Mouse (Mus musculus) liver, postnatal 0 days (tissue): Measurements from ENCODE around the gene Itln1.
A peak's percentile ranks its signal among the peaks of the same experiment; 100 is the strongest.

Experiments
- CTCF ChIP-seq: sonication (generic); IDR thresholded peaks from 2 replicates; pipeline ENCODE4 v1.5.1; 2016; ENCODE audit warnings: antibody characterized with exemption, low read depth
- EP300 ChIP-seq: IDR thresholded peaks from 2 replicates; pipeline ENCODE4 v1.6.1; 2016; ENCODE audit warnings: antibody characterized with exemption, low read depth, mild to moderate bottlenecking

- TF ChIP-seq CTCF, result peak; percentile 86
- TF ChIP-seq EP300, result peak; percentile 78
Observed at GRCm38 (mm10) chr1:171503250-171503591, 31.9 kb downstream of the Itln1 start, which contains the start of gene Alyref2.
